Mouse (Mus musculus) embryonic fibroblast, embryonic 13.5 days (primary cell): ENCODE measurements around the gene Gtf2ird1.

Experiments
- CTCF ChIP-seq: IDR thresholded peaks from 2 replicates; pipeline ENCODE4 v1.5.1; 2011; ENCODE audit warnings: mild to moderate bottlenecking, control low read depth, low read length, moderate library complexity, borderline replicate concordance; ENCODE audit not compliant: insufficient read depth
- POLR2A ChIP-seq: IDR thresholded peaks from 2 replicates; pipeline ENCODE4 v1.6.1; 2011; ENCODE audit warnings: low read depth, mild to moderate bottlenecking, control low read depth, low read length, moderate library complexity

GRCm38 (mm10) chr5:134482331-134482730 lies 25.8 kb upstream of the Gtf2ird1 start:
- no peak for TF ChIP-seq CTCF
- no peak for TF ChIP-seq POLR2A
